Mouse (Mus musculus): ENCODE results near the gene Cs.

GRCm38 (mm10) chr10:128380565-128380964 is 43.0 kb downstream of the Cs start:
- no peak for TF ChIP-seq POLR2A (IDR thresholded peaks at IDR 0.05; ENCODE audit: control insufficient read depth in 1 of 2, insufficient read depth in 1 of 2, low read depth in 1 of 2, low read length in 2 of 2, poor library complexity in 1 of 2)
- no peak for TF ChIP-seq MAX (IDR thresholded peaks at IDR 0.05; ENCODE audit: low read length)
- no peak for TF ChIP-seq CTCF (IDR thresholded peaks at IDR 0.05 in 2 of 3, conservative IDR thresholded peaks at IDR 0.05 in 1 of 3; ENCODE audit: control insufficient read depth in 1 of 3, insufficient read depth in 1 of 3, low read depth in 2 of 3, low read length in 3 of 3, poor library complexity in 1 of 3, severe bottlenecking in 1 of 3)
- no peak for TF ChIP-seq E2F4 (IDR thresholded peaks at IDR 0.05; ENCODE audit: borderline replicate concordance, low read depth, low read length)
- no peak for TF ChIP-seq KAT2A (conservative IDR thresholded peaks at IDR 0.05; ENCODE audit: low read depth, low read length)
- TF ChIP-seq USF1 (IDR thresholded peaks at IDR 0.05; ENCODE audit: low read depth, low read length) = no peak
- no peak for TF ChIP-seq MAFK (IDR thresholded peaks at IDR 0.05; ENCODE audit: borderline replicate concordance, low read depth, low read length)
- TF ChIP-seq ZNF384 (IDR thresholded peaks at IDR 0.05; ENCODE audit: low read depth, low read length) = no peak
- no peak for TF ChIP-seq EP300 (IDR thresholded peaks at IDR 0.05; ENCODE audit: low read depth in 1 of 2, low read length in 2 of 2)
- TF ChIP-seq ZC3H11A (IDR thresholded peaks at IDR 0.05; ENCODE audit: low read depth, low read length) = no peak
- TF ChIP-seq TCF12 (IDR thresholded peaks at IDR 0.05; ENCODE audit: low read depth, low read length) = no peak
